Mouse (Mus musculus): ENCODE measurements around the gene Lsmem1.
"Not testable (repeated sequence)": the region's sequence is repeated elsewhere in the genome, so short reads cannot be mapped to it uniquely, and the experiment has no call there.

Gene Lsmem1

DNA sequence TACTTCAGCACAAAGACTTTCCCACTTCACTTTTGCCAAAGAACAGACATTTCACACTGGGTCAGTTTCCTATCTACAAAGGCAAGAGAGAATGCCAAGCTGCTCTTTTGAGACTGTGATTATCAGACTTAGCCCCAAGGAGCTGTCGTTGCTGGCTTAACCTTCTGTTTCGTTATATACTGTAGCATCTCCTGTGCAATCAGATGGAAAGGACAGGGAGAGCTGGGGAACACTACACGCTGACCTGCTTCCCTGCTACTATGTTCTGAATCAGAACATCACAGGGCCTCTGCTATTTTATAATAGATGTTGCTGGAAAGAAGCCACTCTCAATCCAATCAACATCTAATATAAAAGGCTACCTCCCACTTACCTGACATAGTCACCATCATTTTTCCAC lies 9.8 kb upstream of the Lsmem1 start:
- no peak for DNase-seq

DNA sequence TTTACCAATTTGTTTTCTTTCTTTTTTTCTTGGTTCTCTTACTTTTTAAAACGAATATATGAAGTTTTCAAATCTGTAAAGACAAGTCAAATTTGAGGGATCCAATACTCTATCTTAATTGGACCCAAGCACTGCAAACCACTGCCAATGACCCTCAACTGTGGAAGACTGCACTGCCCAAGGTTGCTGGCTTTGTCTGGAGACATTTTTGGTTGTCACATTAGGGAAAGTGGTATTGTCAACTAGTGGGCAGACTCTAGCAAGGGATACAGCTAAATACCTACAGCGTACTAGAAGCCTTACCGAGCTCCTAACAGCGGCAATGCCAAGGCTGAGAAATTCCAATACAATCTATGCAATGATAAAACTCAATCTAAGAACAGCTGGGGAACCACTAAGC lies 8.6 kb upstream of the Lsmem1 start:
- no peak for DNase-seq

DNA sequence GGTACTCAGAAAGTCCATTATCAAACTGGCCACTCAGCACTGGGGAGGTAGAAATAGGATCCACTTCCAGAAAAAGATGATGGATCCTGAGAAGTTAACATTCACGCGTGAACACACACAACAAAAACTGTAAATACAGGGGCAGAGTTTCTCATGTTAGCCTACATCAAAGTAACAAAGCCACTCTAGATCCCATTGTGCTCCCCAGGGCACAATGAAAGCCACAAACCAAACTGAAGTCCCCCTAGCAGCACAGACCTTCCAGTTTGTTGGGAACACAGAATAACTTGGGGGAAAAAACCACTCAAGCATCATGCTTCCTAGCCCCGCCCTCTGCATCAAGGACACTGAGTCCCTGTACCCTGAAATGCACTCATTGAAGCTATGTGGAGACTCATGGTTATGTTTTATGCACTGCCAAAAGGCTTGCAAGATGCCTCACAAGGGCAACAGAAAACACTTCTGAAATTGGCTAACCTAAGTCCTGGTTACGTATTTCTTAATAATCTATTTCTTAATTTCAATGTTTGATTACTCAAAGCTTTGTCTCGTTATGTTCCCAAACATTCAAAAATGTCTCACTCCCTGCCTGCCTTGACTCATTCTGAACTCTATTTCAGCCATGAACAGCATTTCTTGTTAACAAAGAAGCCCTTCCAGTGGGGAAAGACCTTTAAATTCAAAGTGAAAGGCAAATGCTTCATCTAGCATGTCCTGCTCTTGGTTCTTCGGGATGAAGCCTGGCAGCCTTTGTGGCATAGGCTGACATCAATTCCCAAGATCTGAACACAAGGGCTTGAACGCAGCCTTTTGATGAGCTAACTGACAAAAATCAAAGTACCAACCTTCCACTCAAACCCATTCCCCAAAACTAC lies 3.1 kb upstream of the Lsmem1 start:
- DNase-seq, result no peak

DNA sequence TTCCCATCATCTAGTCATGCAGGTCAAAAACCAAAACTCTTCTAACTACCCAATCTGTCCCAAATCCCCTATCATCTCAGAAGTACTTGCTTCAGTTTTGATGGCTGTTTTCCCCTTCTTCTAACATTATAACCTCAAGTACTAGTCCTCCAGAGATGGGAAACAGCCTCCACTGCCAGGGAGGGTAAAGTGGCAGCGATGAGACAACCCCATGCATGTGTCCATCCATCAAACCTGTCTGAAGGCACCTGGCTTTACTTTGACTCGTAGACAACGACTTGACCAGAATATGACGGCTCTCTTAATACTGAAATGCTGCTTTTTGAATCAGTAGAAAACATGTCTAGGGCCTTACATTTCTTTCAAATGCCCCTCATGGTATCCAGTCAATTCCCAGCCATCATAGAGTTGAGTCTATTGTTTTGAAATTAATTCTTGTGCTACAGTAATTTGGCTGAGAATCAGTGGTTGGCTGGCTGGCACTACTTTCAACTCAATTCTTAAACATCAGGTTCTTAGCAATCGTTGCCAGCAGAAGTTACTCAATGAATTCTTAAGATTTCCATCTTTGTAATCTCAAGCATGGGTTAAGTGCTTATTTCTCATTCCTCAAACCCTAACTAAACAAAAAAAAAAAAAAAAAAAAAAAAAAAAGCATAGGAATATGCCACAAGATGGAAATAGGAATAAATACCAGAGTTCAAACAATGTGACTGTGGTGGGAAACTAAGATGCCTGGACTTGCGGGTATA lies 1.4 kb upstream of the Lsmem1 start:
- DNase-seq, result no peak

DNA sequence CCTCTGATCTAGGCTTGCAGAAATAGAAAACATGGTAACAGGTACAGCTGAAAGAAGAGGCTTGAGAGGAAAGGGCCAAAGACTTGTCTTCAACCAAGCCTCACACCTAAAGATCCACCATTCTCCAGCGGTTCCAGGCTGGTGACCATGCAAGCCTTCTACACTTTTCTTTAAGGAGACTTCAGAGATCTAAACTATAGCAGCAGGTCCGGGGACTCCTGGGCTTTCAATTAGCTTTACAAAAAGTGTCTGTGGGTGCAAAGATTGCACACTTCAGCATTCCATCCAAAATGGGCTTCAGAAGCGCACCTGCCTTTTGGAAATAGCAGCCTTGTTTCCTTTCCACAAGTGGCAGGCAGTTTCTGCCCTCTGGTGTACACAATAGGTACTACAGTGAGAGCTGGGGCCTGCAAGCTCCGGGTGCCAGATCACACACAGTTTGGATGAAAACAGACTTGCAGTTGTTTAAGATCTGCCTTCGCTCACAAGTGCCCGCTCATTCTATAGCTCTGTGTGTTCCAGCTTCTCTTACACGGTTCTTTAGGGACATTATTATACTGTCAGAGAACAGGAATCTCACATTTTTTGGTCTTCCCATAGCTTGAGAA lies 609 bp upstream of the Lsmem1 start:
- peak; percentile 62 for DNase-seq

DNA sequence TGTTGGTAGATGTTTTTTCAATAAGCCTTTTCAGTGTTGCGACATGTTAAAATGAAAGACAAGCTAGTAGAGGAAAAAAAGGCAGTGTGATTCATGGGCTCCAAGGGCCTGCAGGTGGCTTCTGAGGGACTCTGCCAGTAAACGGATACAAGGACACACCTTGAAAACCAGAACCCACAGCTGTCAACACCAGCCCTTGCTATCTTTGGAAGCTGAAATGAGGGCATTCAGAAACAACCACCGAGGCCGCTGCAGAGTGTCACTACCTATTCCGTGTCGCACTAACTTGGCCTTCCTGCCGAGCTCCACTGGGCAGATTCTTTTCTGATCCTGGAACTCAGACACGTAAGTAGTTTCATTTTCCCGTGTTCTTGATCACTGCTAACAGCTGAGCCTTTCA lies 863 bp downstream of the Lsmem1 start:
- no peak for DNase-seq

DNA sequence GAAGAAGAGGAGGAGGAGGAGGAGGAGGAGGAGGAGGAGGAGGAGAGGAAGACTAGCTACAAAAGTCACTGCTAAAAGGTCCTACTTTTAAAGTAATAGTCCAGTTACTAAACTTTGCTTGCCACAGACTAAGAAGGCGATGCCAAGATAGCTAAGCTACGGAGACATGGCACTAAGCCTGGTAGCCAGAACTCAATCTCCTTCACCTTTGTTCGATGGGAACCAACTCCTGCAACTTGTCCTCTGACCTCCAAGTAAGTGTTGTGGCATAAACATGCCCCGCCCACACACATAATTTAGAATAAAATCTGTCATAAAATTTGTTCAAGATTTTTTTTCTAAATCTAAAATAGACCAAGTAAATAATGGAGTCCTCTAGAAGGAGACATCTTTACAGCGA lies 1.3 kb downstream of the Lsmem1 start:
- DNase-seq, result no peak

DNA sequence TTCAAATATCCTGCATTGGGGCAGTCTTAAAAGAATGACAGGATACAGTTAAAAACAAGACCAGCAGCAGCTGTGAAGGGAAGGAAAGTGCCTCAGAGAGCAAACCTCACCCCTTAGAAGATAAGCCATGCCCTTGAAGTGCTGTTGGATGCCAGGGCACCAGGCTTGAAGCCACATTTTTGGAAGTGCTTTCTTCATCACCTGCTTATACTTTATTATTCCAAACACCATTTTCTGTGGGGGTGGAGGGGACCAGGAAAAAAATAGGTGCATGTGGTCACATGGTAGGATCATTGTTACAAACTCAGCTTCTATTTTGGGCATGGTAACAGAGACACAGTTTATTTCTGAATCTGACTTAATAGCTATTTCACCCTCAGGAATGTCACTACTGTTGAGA lies 1.8 kb downstream of the Lsmem1 start:
- DNase-seq, result no peak

DNA sequence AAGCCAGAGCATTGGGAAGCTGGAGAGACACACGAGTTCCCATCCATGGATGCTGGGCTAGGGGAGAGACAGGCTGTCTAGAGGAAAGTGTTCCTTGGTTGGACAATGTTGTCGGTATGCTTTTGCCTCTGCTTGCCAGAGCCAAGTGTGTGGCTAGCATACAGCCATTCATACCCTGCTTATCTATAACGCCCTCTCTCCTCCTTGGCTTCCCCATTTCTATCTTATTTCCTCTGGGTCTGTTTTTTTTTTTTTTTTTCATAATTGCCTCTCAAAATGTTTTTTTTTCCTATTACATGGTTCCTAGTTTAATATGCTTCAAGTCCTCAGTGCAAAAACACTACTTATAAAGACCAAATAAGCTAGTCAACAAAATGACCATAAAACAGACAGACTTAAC lies 13.8 kb downstream of the Lsmem1 start:
- no peak for DNase-seq

DNA sequence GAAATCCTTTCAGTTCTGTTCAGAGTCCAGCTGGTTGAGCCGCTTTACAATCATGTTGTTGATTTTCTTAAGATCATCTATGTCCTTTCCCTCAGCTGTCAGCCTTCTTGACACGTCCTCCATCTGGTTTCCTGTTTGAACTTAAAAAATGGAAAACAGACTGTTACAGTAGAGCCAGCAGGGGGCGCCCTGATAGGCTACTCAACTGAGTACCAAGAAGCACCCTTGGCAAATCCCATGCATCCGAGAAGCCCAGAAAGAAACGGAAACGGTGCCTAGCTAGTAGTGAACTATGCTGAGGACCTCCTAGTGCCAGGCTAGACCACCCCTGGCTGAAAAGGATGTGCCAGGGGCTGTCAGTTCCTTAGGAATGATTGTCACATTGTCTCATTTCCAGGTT lies 22.2 kb downstream of the Lsmem1 start:
- peak; percentile 20 for DNase-seq

DNA sequence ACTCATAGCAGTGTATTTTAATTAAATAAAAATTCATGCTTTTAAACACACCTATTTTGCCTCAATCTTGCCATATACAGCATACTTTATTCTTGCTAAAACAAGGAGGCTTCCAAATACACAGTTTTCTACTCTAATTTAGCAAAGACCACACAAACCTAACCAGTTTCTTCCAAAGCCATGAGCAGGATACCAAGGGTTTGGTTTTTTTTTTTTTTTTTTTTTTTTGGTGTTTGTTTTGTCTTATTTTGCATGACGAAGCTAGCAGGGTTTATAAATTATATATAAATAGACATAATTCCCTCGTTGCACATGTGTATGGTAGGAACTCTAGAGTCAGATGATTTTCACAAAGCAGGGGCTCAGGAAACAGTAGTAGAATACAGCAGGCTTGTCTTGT lies 23.1 kb downstream of the Lsmem1 start:
- DNase-seq, result no peak

DNA sequence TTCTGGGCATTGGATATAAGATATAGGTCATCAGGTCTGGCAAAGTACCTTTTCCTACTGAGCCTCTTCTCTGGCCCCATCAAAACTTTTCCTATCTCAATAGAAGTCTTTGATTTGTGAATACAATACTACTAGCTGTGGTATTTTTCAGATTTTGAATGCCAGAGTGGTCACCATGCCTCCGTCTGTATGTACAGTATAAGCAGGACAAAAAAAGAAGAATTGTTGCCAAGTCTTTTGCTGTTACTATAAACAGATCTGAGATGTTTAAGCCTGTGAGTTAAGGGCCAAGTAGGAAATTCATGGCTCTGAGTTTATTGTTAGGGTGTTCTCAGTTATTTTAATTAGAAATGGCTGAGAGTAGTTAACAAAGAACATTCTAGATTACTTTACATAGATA lies 24.1 kb downstream of the Lsmem1 start:
- DNase-seq, result not testable (repeated sequence)

DNA sequence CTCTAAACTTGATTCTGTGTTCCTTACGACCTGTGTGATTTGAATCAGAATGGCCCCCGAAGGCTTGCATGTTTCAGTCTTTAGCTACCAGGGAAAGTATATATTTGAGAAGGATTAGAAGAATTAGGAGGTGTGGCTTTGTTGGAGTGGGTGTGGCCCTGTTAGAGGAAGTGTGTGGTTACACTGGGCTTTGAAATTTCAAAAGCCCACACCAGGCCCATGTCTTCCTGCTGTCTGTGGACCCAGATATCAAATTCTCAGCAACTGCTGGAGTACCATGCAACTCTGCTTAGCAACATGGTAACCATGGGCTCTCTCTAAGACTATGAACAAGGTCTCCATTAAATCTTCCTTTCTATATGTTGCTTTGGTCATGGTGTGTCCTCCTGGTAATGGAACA lies 27.7 kb downstream of the Lsmem1 start:
- no peak for DNase-seq

DNA sequence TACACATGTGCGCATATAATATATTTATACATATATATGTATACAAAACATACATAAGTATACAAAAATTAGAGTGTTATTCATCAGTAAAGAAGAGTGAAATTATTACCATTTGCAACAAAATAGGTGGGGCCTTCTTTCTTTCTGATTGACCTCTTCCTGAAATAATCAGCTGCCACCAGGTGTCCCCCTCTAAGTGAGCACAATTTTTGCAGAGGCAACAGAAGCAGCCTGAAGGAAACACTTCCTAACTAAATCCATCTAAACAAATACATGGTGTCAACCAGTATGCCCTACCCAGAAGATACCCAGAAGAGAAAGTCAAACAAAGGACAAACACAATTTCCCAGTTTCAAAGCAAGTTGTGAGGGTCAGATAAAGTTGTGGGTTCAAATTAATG lies 29.6 kb downstream of the Lsmem1 start:
- DNase-seq, result no peak

DNA sequence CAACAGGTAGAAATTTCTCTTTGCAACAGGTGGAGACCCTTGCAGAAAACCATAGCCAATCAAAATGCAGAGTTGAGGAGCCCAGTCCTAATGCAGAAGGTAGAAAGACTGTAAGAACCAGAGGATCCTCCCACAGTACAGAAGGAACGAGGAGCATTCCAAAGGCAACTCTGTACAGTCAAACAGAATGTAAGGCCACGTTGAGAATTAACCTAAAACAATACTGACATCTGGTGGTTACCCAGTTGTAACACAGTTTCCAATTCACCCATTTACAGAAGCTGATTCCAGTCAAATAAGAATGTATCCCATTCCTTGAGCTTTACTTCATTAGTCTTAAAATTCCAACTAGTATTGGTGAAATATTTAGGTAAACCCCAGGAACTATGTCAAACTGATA lies 34.7 kb downstream of the Lsmem1 start:
- no peak for DNase-seq

DNA sequence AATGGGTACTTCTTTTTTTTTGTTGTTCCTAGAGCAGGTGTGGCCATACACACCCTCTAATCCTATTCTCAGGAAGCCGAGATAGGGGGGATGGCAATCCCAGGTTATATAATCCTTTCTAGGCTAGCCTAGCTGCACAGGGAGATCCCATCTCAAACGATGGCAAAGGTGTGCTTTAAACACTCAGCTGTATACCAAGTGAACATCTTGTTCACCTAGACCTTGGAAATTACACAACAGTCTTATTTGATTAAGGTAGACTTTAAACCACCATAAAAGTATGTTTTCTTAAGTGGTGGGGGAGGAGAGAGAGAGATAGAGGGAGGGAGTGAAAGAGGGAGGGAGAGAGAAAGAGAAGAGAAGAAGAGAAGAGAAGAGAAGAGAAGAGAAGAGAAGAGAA lies 38.5 kb downstream of the Lsmem1 start:
- DNase-seq, result no peak

DNA sequence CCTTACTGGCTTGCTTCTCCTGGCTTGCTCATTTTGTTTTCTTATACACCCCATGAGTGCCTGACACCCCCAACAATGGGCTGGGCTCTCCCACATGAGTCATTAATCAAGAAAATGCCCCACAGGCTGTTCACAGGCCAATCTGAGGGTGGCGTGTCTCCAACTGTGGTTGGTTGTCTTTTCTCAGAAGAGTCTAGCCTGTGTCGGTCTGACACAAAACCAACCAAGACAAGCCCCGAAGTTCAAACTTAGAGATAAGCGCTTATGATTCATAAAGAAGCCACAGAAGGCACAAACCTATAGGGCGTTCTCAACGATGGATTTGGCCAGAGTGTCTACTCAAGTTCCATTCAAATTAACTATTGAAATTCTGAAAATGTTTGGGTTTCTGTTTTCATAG lies 45.1 kb downstream of the Lsmem1 start:
- no peak for DNase-seq

DNA sequence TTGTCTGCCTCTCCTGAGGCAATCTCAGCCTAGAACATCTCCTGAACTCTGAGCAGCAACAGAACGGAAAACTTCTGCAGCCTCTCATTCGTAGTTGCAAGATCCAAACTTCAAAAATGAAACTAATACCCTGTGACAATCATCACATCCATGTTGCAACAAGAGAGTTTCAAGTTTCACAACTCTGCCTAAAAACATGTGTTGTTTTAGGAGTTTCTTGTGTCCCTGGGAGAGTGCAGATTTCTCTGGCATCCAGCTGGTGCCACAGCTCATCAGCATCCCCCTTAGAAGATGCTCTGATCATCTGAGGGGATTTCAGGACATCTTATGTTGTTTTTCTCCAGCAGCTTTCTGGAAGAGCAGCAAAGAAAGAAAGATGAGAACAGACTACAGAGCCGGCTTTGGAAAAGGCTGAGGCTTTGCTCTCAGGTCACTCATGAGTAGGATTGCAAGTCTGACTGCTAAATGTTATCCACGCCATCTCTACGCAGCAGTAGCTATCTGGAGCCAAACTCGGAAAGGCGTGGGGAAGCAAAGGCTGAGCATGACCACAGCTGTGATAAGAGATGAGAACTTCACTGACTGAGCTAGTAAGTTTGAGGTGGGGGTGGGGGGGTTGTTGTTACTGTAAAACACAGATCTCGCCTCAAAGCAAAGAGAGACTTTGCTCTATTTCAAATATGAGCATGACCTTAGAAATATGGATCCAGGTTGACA lies 46.8 kb downstream of the Lsmem1 start:
- DNase-seq, result no peak

DNA sequence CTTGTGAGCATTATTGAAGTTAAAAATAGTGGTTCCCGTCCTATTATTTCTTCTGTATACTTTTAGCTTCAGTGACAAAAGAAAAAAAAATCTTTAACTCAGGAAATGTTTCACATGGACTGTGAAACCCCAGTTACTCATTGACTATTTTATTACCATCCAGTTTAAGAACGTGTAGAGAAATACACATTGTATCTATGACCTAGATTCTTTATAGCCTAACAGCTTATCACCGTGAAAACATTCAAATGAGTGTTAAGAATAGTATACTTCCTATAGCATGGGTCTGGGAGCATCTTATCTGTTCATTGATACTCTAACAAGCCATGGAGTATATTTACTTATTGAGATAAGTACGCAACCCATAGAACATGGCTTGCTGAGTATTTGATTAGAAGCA lies 52.0 kb downstream of the Lsmem1 start:
- no peak for DNase-seq

DNA sequence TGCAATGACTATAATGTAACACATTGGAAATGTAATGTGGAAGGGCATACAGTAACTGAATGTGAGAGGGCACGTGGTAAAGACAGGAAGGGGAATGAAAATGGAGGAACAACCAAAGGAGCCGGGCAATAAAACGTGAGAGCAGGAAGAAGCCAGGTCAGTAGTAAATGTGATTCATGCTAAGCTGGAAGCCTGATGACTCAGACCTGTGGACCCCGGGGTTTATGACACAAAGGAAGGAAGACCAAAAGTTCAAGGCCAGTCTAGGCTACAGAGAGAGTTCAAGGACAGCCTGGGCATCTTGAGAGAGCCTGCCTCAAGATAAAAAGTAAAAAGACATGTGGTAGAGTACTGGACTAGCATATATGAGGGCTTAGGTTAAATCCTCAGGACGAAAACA lies 52.8 kb downstream of the Lsmem1 start:
- DNase-seq, result no peak

DNA sequence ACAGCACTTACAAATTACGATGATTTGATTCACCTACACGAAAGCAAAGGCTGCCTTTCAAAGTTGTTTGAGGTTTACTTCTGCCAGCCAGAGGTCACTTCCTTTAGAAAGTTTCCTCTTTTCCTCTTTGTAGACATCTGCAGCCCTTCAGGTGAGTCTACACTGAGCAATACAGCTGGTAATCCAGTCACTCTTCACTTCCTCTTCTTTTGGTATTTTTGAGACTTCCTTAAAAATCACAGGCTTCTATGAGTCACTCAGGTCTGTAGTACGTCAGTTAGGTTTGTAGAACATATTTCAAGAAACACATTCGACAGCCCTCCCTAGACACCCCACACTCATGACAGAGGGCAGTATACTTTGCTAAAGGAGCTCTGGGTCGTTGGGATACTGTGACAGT lies 58.6 kb downstream of the Lsmem1 start:
- DNase-seq, result no peak

DNA sequence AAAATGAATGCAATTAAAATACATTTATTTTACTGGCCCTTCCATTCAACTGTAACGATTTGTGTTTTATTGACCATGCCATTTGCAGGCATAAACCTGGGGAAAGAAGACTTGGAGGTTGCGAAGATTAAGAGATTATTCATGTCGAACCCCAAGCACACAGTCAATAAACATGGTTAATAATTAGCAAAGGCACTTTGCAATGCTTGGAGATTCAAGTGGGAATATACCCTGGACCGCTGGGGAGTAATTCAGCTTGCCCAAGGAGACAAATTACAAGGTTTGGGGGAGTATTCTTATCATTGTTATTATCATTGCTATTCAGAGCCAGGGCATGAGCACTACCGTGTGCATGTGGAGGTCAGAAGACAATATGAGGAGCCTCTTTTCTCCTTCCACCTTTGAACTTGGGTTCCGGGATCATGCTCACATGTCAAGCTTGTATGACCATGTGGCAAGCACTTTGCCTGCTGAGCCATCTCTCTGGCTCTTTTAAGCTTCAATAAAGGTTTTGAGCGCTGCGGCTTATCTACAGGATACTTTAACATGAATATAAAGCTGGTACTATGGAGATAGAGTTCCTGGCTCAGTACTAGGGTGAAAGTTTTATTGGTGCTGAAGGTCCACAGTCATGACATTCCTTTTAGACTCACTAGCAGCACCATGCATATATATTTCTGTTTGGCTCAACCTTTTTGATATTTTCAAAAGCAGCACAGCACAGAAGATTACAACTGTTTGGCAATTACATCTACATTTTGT lies 59.6 kb downstream of the Lsmem1 start:
- no peak for DNase-seq

DNA sequence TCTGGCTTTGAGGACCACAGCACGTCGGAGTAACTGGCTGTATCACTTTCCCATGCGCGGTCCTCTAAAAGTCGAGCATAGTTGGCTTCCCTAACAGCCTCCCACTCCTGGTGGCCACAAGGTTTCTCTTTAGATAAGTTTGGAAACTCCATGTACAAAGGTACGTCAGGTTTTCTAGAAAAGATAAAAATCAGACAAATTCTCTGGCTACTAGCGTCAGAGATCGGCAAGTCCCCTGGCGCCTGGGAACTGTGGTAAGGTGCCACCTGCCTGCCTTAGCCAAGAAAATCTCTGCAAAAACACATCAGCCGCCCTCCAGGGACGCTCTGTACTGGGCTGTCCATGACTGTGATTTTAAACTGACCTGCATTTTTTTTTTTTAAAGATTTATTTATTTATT lies 64.8 kb downstream of the Lsmem1 start:
- DNase-seq, result no peak

Measured in right cerebral cortex, postnatal 14 days (tissue).